Mouse (Mus musculus): ENCODE data around the gene Crebl2. TPM values are rescaled to one million over a fixed set of nuclear protein-coding genes. Genes with fewer than 3 reads are reported as not detected.

The Crebl2 gene
- polyA plus RNA-seq, 1 experiment from 2014 or later: 3.9 TPM

- Histone ChIP-seq H3K36me3 (ENCODE audit: control insufficient read depth, insufficient read depth, low read length) (no peaks in the 10 kb centered on the region; the same call in 1 of the 2 replicates), H3K27me3 (ENCODE audit: control insufficient read depth, insufficient read depth, low read length) (no peaks in the 10 kb centered on the region), H3K4me3 (replicated peaks; ENCODE audit: low read length) (no peak overlapping the region), H3K9ac (ENCODE audit: low read length) (no peak overlapping the region), H3K9me3 (replicated peaks; ENCODE audit: control insufficient read depth, low read length) (no peaks in the 10 kb centered on the region), H3K4me2 (ENCODE audit: low read depth, low read length) (no peak overlapping the region), H3K27ac (ENCODE audit: low read length) (no peak overlapping the region), H3K4me1 (ENCODE audit: control insufficient read depth, insufficient read depth, low read length) (no peaks in the 10 kb centered on the region)
- WGBS: 78% methylated on average over 4 of the region's 4 CpGs
- no peak for ATAC-seq (ENCODE audit: insufficient read depth, low FRiP score)
These were observed 15.8 kb downstream of the Crebl2 start for GRCm38 (mm10) chr6:134845726-134846125.

DNA sequence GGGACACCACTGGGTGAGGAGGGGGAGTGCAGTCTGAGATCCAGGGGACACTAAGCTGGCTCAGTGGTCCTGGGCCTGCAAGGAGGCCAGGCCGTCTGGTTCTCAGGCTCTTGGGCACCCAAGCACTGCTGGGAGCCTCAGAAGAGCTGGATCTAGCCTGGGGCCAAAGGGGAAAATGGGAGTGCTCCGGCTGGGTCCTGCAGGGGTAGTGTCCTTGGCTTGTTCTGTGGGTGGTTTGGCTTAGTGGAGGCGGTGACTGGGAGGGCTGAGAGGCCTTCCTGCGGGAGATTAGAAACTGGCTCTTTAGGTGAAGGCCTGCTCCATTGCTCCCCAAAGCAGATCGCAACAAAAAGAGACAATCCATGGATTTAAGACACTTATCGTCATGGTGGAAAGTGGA is 16.4 kb downstream of the Crebl2 start:
- no peak for ATAC-seq (ENCODE audit: insufficient read depth, low FRiP score)
- Histone ChIP-seq H3K9me3 (replicated peaks; ENCODE audit: control insufficient read depth, low read length) (no peaks in the 10 kb centered on the region), H3K4me2 (ENCODE audit: low read depth, low read length) (no peak overlapping the region), H3K36me3 (ENCODE audit: control insufficient read depth, insufficient read depth, low read length) (no peaks in the 10 kb centered on the region; the same call in 1 of the 2 replicates), H3K9ac (ENCODE audit: low read length) (no peak overlapping the region), H3K27me3 (ENCODE audit: control insufficient read depth, insufficient read depth, low read length) (no peaks in the 10 kb centered on the region), H3K4me3 (replicated peaks; ENCODE audit: low read length) (no peak overlapping the region), H3K27ac (ENCODE audit: low read length) (no peak overlapping the region), H3K4me1 (ENCODE audit: control insufficient read depth, insufficient read depth, low read length) (no peaks in the 10 kb centered on the region)
- 88% methylated on average over 6 of the region's 6 CpGs for WGBS

- H3K36me3 ChIP-seq (ENCODE audit: control insufficient read depth, insufficient read depth, low read length): no peaks in the 10 kb centered on the region; the same call in 1 of the 2 replicates
- H3K27ac ChIP-seq (ENCODE audit: low read length): no peak overlapping the region
- H3K4me2 ChIP-seq (ENCODE audit: low read depth, low read length): no peak overlapping the region
- H3K9ac ChIP-seq (ENCODE audit: low read length): no peak overlapping the region
- no peaks in the 10 kb centered on the region for H3K4me1 ChIP-seq (ENCODE audit: control insufficient read depth, insufficient read depth, low read length)
- WGBS: 88% methylated on average over 4 of the region's 4 CpGs
- H3K4me3 ChIP-seq (replicated peaks; ENCODE audit: low read length): no peak overlapping the region
- no peaks in the 10 kb centered on the region for H3K9me3 ChIP-seq (replicated peaks; ENCODE audit: control insufficient read depth, low read length)
- no peaks in the 10 kb centered on the region for H3K27me3 ChIP-seq (ENCODE audit: control insufficient read depth, insufficient read depth, low read length)
- ATAC-seq (ENCODE audit: insufficient read depth, low FRiP score): no peak
These were observed 17.6 kb downstream of the Crebl2 start for GRCm38 (mm10) chr6:134847550-134847949.

GRCm38 (mm10) chr6:134848197-134848890 is 18.4 kb downstream of the Crebl2 start:
- no peak for ATAC-seq (ENCODE audit: insufficient read depth, low FRiP score)
- no peaks in the 10 kb centered on the region; the same call in 1 of the 2 replicates for H3K36me3 ChIP-seq (ENCODE audit: control insufficient read depth, insufficient read depth, low read length)
- WGBS: 75% methylated on average over 5 of the region's 5 CpGs
- no peaks in the 10 kb centered on the region for H3K4me1 ChIP-seq (ENCODE audit: control insufficient read depth, insufficient read depth, low read length)
- H3K4me3 ChIP-seq (replicated peaks; ENCODE audit: low read length): no peak overlapping the region
- H3K27ac ChIP-seq (ENCODE audit: low read length): no peak overlapping the region
- no peak overlapping the region for H3K4me2 ChIP-seq (ENCODE audit: low read depth, low read length)
- no peaks in the 10 kb centered on the region for H3K9me3 ChIP-seq (replicated peaks; ENCODE audit: control insufficient read depth, low read length)
- H3K27me3 ChIP-seq (ENCODE audit: control insufficient read depth, insufficient read depth, low read length): no peaks in the 10 kb centered on the region
- no peak overlapping the region for H3K9ac ChIP-seq (ENCODE audit: low read length)

GRCm38 (mm10) chr6:134849461-134849860 is 19.5 kb downstream of the Crebl2 start:
- Histone ChIP-seq H3K36me3 (ENCODE audit: control insufficient read depth, insufficient read depth, low read length) (no peaks in the 10 kb centered on the region; the same call in 1 of the 2 replicates), H3K27ac (ENCODE audit: low read length) (no peak overlapping the region), H3K27me3 (ENCODE audit: control insufficient read depth, insufficient read depth, low read length) (no peaks in the 10 kb centered on the region), H3K4me3 (replicated peaks; ENCODE audit: low read length) (no peak overlapping the region), H3K4me1 (ENCODE audit: control insufficient read depth, insufficient read depth, low read length) (no peaks in the 10 kb centered on the region), H3K4me2 (ENCODE audit: low read depth, low read length) (no peak overlapping the region), H3K9me3 (replicated peaks; ENCODE audit: control insufficient read depth, low read length) (no peaks in the 10 kb centered on the region), H3K9ac (ENCODE audit: low read length) (no peak overlapping the region)
- 89% methylated on average over 2 of the region's 2 CpGs for WGBS
- ATAC-seq (ENCODE audit: insufficient read depth, low FRiP score): no peak

DNA sequence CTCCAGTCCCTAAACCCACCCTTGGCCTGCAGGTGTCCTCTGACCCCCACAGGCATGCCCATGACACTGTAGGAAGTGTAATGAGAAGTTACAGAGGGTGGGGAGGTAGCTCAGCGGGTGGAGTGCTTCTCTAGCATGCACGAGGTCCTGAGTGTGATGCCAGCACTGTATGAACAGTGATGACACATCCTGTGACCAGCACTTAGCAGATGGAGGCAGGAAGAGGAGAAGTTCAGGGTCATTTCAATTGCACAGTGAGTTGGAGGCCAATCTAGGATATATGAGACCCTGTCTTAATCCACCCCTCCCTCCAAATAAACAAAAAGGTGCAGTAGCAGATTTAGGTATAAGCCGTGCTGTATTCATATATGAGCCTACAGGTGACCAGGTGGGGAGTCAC is 20.0 kb downstream of the Crebl2 start:
- Histone ChIP-seq H3K9ac (ENCODE audit: low read length) (no peak overlapping the region), H3K27me3 (ENCODE audit: control insufficient read depth, insufficient read depth, low read length) (no peaks in the 10 kb centered on the region), H3K27ac (ENCODE audit: low read length) (no peak overlapping the region), H3K4me1 (ENCODE audit: control insufficient read depth, insufficient read depth, low read length) (no peaks in the 10 kb centered on the region), H3K4me3 (replicated peaks; ENCODE audit: low read length) (no peak overlapping the region), H3K36me3 (ENCODE audit: control insufficient read depth, insufficient read depth, low read length) (no peaks in the 10 kb centered on the region; the same call in 1 of the 2 replicates), H3K4me2 (ENCODE audit: low read depth, low read length) (no peak overlapping the region), H3K9me3 (replicated peaks; ENCODE audit: control insufficient read depth, low read length) (no peaks in the 10 kb centered on the region)
- no peak for ATAC-seq (ENCODE audit: insufficient read depth, low FRiP score)
- 63% methylated on average over 3 of the region's 3 CpGs for WGBS

GRCm38 (mm10) chr6:134854782-134855181 is 24.8 kb downstream of the Crebl2 start:
- Histone ChIP-seq H3K4me2 (ENCODE audit: low read depth, low read length) (no peak overlapping the region), H3K27ac (ENCODE audit: low read length) (no peak overlapping the region), H3K36me3 (ENCODE audit: control insufficient read depth, insufficient read depth, low read length) (no peaks in the 10 kb centered on the region; the same call in 1 of the 2 replicates), H3K9me3 (replicated peaks; ENCODE audit: control insufficient read depth, low read length) (no peaks in the 10 kb centered on the region), H3K4me3 (replicated peaks; ENCODE audit: low read length) (no peak overlapping the region), H3K4me1 (ENCODE audit: control insufficient read depth, insufficient read depth, low read length) (no peaks in the 10 kb centered on the region), H3K27me3 (ENCODE audit: control insufficient read depth, insufficient read depth, low read length) (no peaks in the 10 kb centered on the region), H3K9ac (ENCODE audit: low read length) (no peak overlapping the region)
- ATAC-seq (ENCODE audit: insufficient read depth, low FRiP score): no peak
- 73% methylated on average over 5 of the region's 5 CpGs for WGBS

DNA sequence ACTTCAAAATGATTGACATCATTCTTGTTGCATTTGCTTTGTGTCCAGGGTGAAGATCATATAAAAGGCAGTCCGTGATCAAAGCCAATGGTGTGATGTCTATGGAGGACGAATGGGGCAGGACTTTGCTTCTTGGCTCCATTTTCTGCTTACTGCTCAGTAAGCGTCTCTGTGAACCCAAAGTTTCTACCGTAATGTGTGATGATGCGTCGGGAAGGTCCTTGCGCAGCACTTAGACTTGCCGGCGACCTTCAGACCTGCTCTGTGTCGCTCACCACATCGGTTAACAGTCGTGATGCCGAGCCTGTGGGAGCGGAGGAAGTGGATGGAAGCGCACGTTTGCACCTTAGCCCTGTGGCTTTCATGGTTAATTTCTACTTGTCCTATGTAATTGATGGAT is 26.0 kb downstream of the Crebl2 start:
- Histone ChIP-seq H3K4me3 (replicated peaks; ENCODE audit: low read length) (no peak overlapping the region), H3K36me3 (ENCODE audit: control insufficient read depth, insufficient read depth, low read length) (no peaks in the 10 kb centered on the region; the same call in 1 of the 2 replicates), H3K9me3 (replicated peaks; ENCODE audit: control insufficient read depth, low read length) (no peaks in the 10 kb centered on the region), H3K4me1 (ENCODE audit: control insufficient read depth, insufficient read depth, low read length) (peaks cover 6% of the 10 kb centered on the region; the same call in 1 of the 2 replicates), H3K27ac (ENCODE audit: low read length) (no peak overlapping the region), H3K27me3 (ENCODE audit: control insufficient read depth, insufficient read depth, low read length) (no peaks in the 10 kb centered on the region), H3K9ac (ENCODE audit: low read length) (no peak overlapping the region), H3K4me2 (ENCODE audit: low read depth, low read length) (no peak overlapping the region)
- 84% methylated on average over 16 of the region's 16 CpGs for WGBS
- no peak for ATAC-seq (ENCODE audit: insufficient read depth, low FRiP score)

DNA sequence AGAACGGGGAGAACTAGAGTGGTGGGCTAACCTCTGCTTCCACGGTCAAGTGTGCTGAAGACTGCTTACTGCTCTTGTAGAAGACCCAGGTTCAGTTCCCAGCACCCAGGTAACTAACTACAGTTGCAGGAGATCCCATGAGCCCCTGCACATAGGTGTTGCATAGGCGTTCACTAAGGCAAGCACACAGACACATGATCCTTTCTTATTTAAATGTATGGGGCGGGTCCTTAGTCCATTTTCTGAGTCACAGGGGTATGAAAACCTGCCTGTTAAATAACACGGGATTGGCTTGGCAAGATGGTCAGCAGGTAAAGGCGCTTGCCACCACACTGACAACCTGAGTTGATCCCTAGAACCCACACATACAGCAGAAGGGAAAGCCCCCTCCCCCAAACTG is 29.1 kb downstream of the Crebl2 start:
- Histone ChIP-seq H3K9ac (ENCODE audit: low read length) (no peak overlapping the region), H3K9me3 (replicated peaks; ENCODE audit: control insufficient read depth, low read length) (no peaks in the 10 kb centered on the region), H3K4me1 (ENCODE audit: control insufficient read depth, insufficient read depth, low read length) (peaks cover 17% of the 10 kb centered on the region; the same call in 1 of the 2 replicates), H3K27me3 (ENCODE audit: control insufficient read depth, insufficient read depth, low read length) (no peaks in the 10 kb centered on the region), H3K4me3 (replicated peaks; ENCODE audit: low read length) (no peak overlapping the region), H3K4me2 (ENCODE audit: low read depth, low read length) (no peak overlapping the region), H3K36me3 (ENCODE audit: control insufficient read depth, insufficient read depth, low read length) (no peaks in the 10 kb centered on the region; the same call in 1 of the 2 replicates), H3K27ac (ENCODE audit: low read length) (no peak overlapping the region)
- 91% methylated on average over 6 of the region's 6 CpGs for WGBS
- ATAC-seq (ENCODE audit: insufficient read depth, low FRiP score): no peak

Measured in stomach, embryonic 16.5 days (tissue).